Mouse (Mus musculus) heart, embryonic 12.5 days (tissue): ENCODE measurements around the gene Def8. TPM values are rescaled to one million over a fixed set of nuclear protein-coding genes. Genes with fewer than 3 reads are reported as not detected.

Experiments
- ATAC-seq: fragments of 200-750 bp; cut with Nextera tagmentation; 2 replicates; pipeline ENCODE4 v1.8.0; 2017; ENCODE audit warnings: moderate TSS enrichment, moderate library complexity; ENCODE audit not compliant: insufficient number of reproducible peaks, low FRiP score
- H3K27ac ChIP-seq: fragments of 300-500 bp; sonication (generic); 2 replicates; pipeline ENCODE4 v1.5.1; 2016; ENCODE audit warnings: mild to moderate bottlenecking, moderate library complexity; ENCODE audit not compliant: poor library complexity, severe bottlenecking
- H3K27me3 ChIP-seq: fragments of 300-500 bp; sonication (generic); replicated peaks from 2 replicates; pipeline ENCODE4 v1.6.1; 2016; ENCODE audit warnings: mild to moderate bottlenecking, moderate library complexity
- H3K36me3 ChIP-seq: fragments of 300-500 bp; sonication (generic); 2 replicates; pipeline ENCODE4 v1.6.1; 2016; ENCODE audit warnings: mild to moderate bottlenecking, moderate library complexity
- H3K4me1 ChIP-seq: fragments of 300-500 bp; sonication (generic); replicated peaks from 2 replicates; pipeline ENCODE4 v1.6.1; 2016; ENCODE audit warnings: mild to moderate bottlenecking
- H3K4me2 ChIP-seq: fragments of 300-500 bp; sonication (generic); 2 replicates; pipeline ENCODE4 v1.6.1; 2016; ENCODE audit warnings: mild to moderate bottlenecking, moderate library complexity
- H3K4me3 ChIP-seq: fragments of 300-500 bp; sonication (generic); 2 replicates; pipeline ENCODE4 v1.5.1; 2016; ENCODE audit warnings: mild to moderate bottlenecking
- H3K9ac ChIP-seq: fragments of 300-500 bp; sonication (generic); 2 replicates; pipeline ENCODE4 v1.6.1; 2016; ENCODE audit warnings: mild to moderate bottlenecking, moderate library complexity
- H3K9me3 ChIP-seq: fragments of 300-500 bp; sonication (generic); replicated peaks from 2 replicates; pipeline ENCODE4 v1.6.1; 2016; ENCODE audit warnings: mild to moderate bottlenecking, moderate library complexity
- WGBS: fragments of 180-500 bp; shearing (Covaris S2); methylation state at CpG from one replicate; pipeline ENCODE4 v1.1.7; 2016; 5-methylcytosine and 5-hydroxymethylcytosine counted together
- polyA plus RNA-seq: library from polyadenylated mRNA; unstranded; fragments of >200 nt; fragmentation: Nextera tagmentation; extraction: Ambion mirVana; gene quantifications from 2 replicates; pipeline ENCODE4 v1.2.1, GENCODE M21; 2016

The Def8 gene
- polyA plus RNA-seq = 34.7 and 36.0 TPM in 2 replicates

- WGBS = 71% methylated on average over 7 of the region's 7 CpGs
Observed at GRCm38 (mm10) chr8:123423441-123423840, at the start of gene Def8. Gene Def8 (plus strand): TSS chr8:123423527.

GRCm38 (mm10) chr8:123374239-123374578, 49.1 kb upstream of the Def8 start:
- no peaks in the 10 kb centered on the region for H3K27me3 ChIP-seq
- H3K36me3 ChIP-seq = peaks cover 21% of the 10 kb centered on the region
- H3K4me1 ChIP-seq = peaks cover 22% of the 10 kb centered on the region
- peak overlapping the region; percentile 99 for H3K27ac ChIP-seq
- peak overlapping the region; percentile 94 for H3K9ac ChIP-seq
- peak; percentile 91 for ATAC-seq
- H3K9me3 ChIP-seq = no peaks in the 10 kb centered on the region
- H3K4me3 ChIP-seq = peak overlapping the region; percentile 99
- under 1% methylated on average over 20 of the region's 20 CpGs for WGBS
- peak overlapping the region; percentile 93 for H3K4me2 ChIP-seq

More at GRCm38 (mm10) chr8:123423441-123423840, at the start of gene Def8:
- Histone ChIP-seq H3K4me2 (peak within 1 kb of the TSS; percentile 66), H3K27ac (no peak within 1 kb of the TSS), H3K27me3 (peaks cover 16% of the 10 kb centered on the region), H3K36me3 (no peaks in the 10 kb centered on the region), H3K9me3 (peaks cover 22% of the 10 kb centered on the region), H3K4me3 (peak within 1 kb of the TSS; percentile 37), H3K9ac (peak within 1 kb of the TSS; percentile 49; the same call in 1 of the 2 replicates), H3K4me1 (peaks cover 4% of the 10 kb centered on the region; the same call in 1 of the 2 replicates)
- ATAC-seq = no peak

- Histone ChIP-seq H3K9ac (peak overlapping the region; percentile 14; the same call in 1 of the 2 replicates), H3K36me3 (peaks cover 25% of the 10 kb centered on the region), H3K27me3 (no peaks in the 10 kb centered on the region), H3K4me1 (peaks cover 22% of the 10 kb centered on the region), H3K27ac (0 out of 2 replicates have a peak overlapping the region, but pooled peaks have one; percentile 14), H3K4me3 (no peak overlapping the region), H3K4me2 (no peak overlapping the region), H3K9me3 (no peaks in the 10 kb centered on the region)
- WGBS = 84% methylated on average over 10 of the region's 10 CpGs
- no peak for ATAC-seq
Observed at GRCm38 (mm10) chr8:123375701-123376100, 47.6 kb upstream of the Def8 start.

- Histone ChIP-seq H3K36me3 (peaks cover 29% of the 10 kb centered on the region), H3K9ac (0 out of 2 replicates have a peak overlapping the region, but pooled peaks have one; percentile 5), H3K27me3 (no peaks in the 10 kb centered on the region), H3K4me2 (no peak overlapping the region), H3K27ac (no peak overlapping the region), H3K4me1 (peaks cover 22% of the 10 kb centered on the region), H3K9me3 (no peaks in the 10 kb centered on the region), H3K4me3 (no peak overlapping the region)
- WGBS = 68% methylated on average over 8 of the region's 8 CpGs
- ATAC-seq = no peak
Observed at GRCm38 (mm10) chr8:123376106-123376505, 47.2 kb upstream of the Def8 start.

- Histone ChIP-seq H3K9ac (no peak overlapping the region), H3K4me2 (no peak overlapping the region), H3K9me3 (no peaks in the 10 kb centered on the region), H3K27me3 (no peaks in the 10 kb centered on the region), H3K4me1 (no peaks in the 10 kb centered on the region), H3K27ac (no peak overlapping the region), H3K4me3 (no peak overlapping the region), H3K36me3 (peaks cover 74% of the 10 kb centered on the region)
- ATAC-seq = no peak
- WGBS = 93% methylated on average over 4 of the region's 4 CpGs
Observed at GRCm38 (mm10) chr8:123381711-123382110, 41.6 kb upstream of the Def8 start.

GRCm38 (mm10) chr8:123382516-123382915, 40.8 kb upstream of the Def8 start:
- H3K9ac ChIP-seq = no peak overlapping the region
- no peaks in the 10 kb centered on the region for H3K9me3 ChIP-seq
- H3K4me3 ChIP-seq = no peak overlapping the region
- no peak overlapping the region for H3K4me2 ChIP-seq
- H3K27me3 ChIP-seq = no peaks in the 10 kb centered on the region
- H3K36me3 ChIP-seq = peaks cover 78% of the 10 kb centered on the region
- ATAC-seq = no peak
- WGBS = 86% methylated on average over 8 of the region's 8 CpGs
- no peaks in the 10 kb centered on the region for H3K4me1 ChIP-seq
- no peak overlapping the region for H3K27ac ChIP-seq

- Histone ChIP-seq H3K9me3 (no peaks in the 10 kb centered on the region), H3K36me3 (peaks cover 98% of the 10 kb centered on the region), H3K4me1 (no peaks in the 10 kb centered on the region), H3K9ac (no peak overlapping the region), H3K27ac (no peak overlapping the region), H3K4me3 (no peak overlapping the region), H3K27me3 (no peaks in the 10 kb centered on the region), H3K4me2 (no peak overlapping the region)
- WGBS = 68% methylated on average over 9 of the region's 9 CpGs
- no peak for ATAC-seq
Observed at GRCm38 (mm10) chr8:123384883-123385540, 38.3 kb upstream of the Def8 start.

- no peak for ATAC-seq
Observed at GRCm38 (mm10) chr8:123387041-123387440, 36.3 kb upstream of the Def8 start.

GRCm38 (mm10) chr8:123387801-123388200, 35.5 kb upstream of the Def8 start:
- 72% methylated on average over 8 of the region's 8 CpGs for WGBS
- Histone ChIP-seq H3K4me3 (no peak overlapping the region), H3K4me2 (no peak overlapping the region), H3K27me3 (no peaks in the 10 kb centered on the region), H3K36me3 (peaks cover 100% of the 10 kb centered on the region), H3K9ac (no peak overlapping the region), H3K4me1 (no peaks in the 10 kb centered on the region), H3K9me3 (no peaks in the 10 kb centered on the region), H3K27ac (no peak overlapping the region)
- ATAC-seq = no peak

More at GRCm38 (mm10) chr8:123387041-123387440, 36.3 kb upstream of the Def8 start:
- WGBS = 75% methylated on average over 3 of the region's 3 CpGs
- no peaks in the 10 kb centered on the region for H3K9me3 ChIP-seq
- H3K9ac ChIP-seq = no peak overlapping the region
- peaks cover 100% of the 10 kb centered on the region for H3K36me3 ChIP-seq
- H3K27ac ChIP-seq = no peak overlapping the region
- H3K4me2 ChIP-seq = no peak overlapping the region
- H3K4me3 ChIP-seq = no peak overlapping the region
- H3K27me3 ChIP-seq = no peaks in the 10 kb centered on the region
- no peaks in the 10 kb centered on the region for H3K4me1 ChIP-seq

- peak; percentile 49; the same call in 1 of the 2 replicates for ATAC-seq
- Histone ChIP-seq H3K9me3 (no peaks in the 10 kb centered on the region), H3K27me3 (no peaks in the 10 kb centered on the region)
Observed at GRCm38 (mm10) chr8:123389026-123389425, 34.3 kb upstream of the Def8 start.

GRCm38 (mm10) chr8:123398308-123398707, 25.0 kb upstream of the Def8 start:
- Histone ChIP-seq H3K36me3 (peaks cover 100% of the 10 kb centered on the region), H3K27me3 (no peaks in the 10 kb centered on the region), H3K9me3 (no peaks in the 10 kb centered on the region), H3K27ac (no peak overlapping the region), H3K4me2 (no peak overlapping the region), H3K9ac (no peak overlapping the region), H3K4me1 (no peaks in the 10 kb centered on the region), H3K4me3 (no peak overlapping the region)
- ATAC-seq = 0 out of 2 replicates have a peak, but pooled peaks have one; percentile 12
- 85% methylated on average over 13 of the region's 13 CpGs for WGBS

More at GRCm38 (mm10) chr8:123389026-123389425, 34.3 kb upstream of the Def8 start:
- Histone ChIP-seq H3K36me3 (peaks cover 100% of the 10 kb centered on the region), H3K27ac (no peak overlapping the region), H3K4me2 (no peak overlapping the region), H3K4me1 (no peaks in the 10 kb centered on the region), H3K4me3 (no peak overlapping the region), H3K9ac (no peak overlapping the region)
- WGBS = 95% methylated on average over 7 of the region's 7 CpGs
